Mouse (Mus musculus) hematopoietic stem cell, adult 5-6 weeks (primary cell): ENCODE data around the gene Brd3os. TPM values are rescaled to one million over a fixed set of nuclear protein-coding genes. Genes with fewer than 3 reads are reported as not detected.
A peak's percentile ranks its signal among the peaks of the same experiment; 100 is the strongest.

Experiments
- ATAC-seq, 2 experiments: fragments of 125-278 bp in 1 of 2; replicated peaks in 1 of 2; 2 replicates each; pipeline ENCODE4 v1.8.0; 2016 to 2017; ENCODE audit warnings: inconsistent platforms in 2 of 2, mild to moderate bottlenecking in 2 of 2, moderate number of reproducible peaks in 2 of 2, low read depth in 1 of 2, moderate TSS enrichment in 1 of 2; ENCODE audit not compliant: low FRiP score in 2 of 2, poor library complexity in 2 of 2, severe bottlenecking in 2 of 2, insufficient read depth in 1 of 2, low TSS enrichment in 1 of 2
- total RNA-seq: library from RNA; stranded (forward); fragments of 172-1452, 232-1000 nt; gene quantifications from 2 replicates; pipeline ENCODE4 v1.2.3, GENCODE M21; 2017

The Brd3os gene
- total RNA-seq, 1 experiment from 2014 or later = 2.9 TPM

DNA sequence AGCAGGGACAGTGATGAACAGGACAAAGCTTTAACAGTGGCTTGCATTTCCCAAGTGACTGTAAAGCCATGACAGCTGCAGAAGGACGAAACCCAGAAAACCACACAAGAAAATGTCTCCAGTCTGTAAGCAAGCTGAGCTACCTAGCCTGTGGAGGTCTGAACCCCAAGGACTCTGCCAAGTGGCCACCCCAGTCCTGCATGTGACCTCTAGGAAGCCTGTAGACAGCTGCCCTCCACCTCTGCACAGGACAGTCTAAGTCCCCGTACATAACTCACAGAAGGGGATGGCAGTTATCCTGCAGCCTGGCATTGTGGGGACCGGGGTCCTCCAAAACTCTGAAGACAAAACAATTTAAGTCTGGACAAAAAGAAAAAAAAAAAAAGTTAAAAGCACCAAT lies 3.8 kb downstream of the Brd3os start:
- no peak for ATAC-seq

DNA sequence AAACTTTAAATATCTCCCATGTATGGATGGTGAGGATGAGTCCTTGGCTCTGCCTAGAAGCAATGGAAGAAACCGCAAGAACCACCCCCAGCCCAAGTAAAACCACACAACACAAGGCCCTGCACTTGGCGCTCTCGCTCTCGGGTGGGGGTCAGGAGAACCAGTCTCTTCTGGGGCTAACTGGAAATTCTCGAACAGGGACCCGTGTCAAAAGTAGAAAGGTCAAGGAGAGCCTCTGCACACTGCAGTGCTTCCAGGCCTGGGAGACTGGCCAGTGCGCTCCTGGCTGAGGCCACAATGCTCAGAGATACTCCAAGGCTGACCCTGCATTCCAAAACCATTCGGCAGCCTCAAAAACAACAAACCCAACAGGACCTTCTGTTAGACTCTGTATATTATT lies 4.7 kb downstream of the Brd3os start:
- ATAC-seq = no peak

DNA sequence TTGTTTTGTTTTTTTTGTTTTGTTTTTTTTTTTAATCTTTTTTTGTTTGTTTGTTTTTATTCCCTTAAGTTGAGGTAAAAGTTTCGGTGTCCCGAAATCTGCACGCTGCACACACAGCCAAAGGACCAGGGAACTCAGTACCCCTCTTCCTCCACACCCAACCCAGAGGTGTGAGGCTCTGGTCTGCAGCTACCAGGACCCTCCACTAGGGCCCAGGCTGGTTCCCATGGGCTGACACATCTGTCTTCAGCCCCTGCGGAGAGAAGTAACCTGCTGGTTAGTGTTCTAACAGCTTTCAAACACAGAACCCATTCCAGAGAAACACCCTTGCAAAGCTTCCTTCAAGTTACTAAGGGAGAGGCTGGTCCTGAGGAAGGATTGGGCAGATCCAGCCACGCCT lies 5.7 kb downstream of the Brd3os start:
- ATAC-seq = no peak

DNA sequence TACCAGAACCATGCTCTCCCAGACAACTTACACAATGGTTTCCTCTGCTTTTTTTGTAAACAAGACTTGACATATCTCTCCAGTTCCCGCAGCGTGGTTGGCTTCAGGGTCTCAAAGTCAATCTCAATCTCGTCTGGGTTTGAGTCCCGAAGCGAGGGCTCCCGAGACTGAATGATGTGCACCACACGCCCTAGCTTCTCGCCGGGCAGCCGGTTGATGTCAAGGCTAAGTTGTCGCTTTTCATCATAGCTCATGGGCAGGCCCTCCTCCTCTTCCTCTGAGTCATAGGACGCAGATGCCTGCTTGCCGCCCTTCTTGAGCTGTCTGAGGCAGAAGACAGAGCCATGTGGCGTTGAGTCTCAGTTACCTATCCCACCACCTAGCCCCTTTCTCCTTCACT lies 8.1 kb downstream of the Brd3os start:
- ATAC-seq = no peak

DNA sequence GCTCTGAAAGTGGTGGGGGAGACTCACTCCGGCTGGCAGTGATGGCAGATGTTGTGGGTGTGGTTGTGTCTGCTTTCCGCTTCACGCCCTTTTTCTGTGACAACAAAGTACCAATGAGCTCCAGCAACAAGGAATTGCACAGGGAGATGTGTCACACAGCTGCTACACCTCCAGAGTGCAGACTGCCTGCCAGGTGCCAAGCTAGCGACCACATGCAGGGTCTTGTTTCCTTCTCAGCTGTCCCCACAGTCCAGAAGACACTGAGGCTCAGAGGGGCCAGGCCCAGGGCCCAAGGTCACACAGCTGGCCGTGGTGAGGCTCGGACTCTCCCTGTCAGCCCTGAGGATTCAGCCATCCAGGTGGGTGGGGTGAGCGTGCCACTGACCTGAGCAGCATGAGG lies 17.6 kb downstream of the Brd3os start:
- no peak for ATAC-seq

DNA sequence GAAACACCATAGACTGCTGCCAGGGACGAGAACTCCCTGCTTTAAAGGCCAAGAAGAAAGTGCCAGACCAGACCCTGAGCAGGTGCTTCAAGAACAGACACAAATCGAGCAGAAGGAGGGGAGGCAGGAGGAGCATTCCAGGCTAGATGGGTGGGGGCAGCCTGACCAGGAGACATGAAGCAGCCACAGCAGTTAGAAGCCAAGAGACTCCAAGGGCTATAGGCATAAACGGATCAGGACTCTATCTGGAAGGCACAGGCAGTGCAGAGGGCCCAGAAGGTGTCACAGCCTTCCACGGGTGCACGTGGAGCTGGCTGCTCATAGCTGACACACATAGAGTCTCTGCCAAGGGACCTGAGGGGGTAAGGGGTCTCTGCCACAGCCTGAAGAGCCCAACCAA lies 18.0 kb downstream of the Brd3os start:
- ATAC-seq = no peak

DNA sequence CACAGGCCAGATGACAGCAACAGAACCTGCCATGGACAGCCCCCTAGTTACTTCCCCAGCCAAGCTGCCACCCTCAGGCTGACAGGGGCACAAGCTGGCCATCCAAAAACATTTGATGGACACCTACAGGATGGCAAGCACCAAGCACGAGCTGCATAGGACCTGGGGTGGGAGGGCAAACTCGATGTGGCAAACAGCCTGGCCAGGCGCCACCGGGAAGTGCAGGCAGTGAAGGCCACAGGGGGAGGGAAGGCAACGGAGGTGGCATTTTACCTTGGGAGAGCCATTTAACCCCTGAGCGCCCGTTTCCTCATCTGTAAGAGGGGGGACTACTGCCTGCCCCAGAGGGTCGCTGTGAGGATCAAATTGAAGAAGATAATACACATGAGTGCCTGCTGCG lies 18.5 kb downstream of the Brd3os start:
- ATAC-seq = no peak

DNA sequence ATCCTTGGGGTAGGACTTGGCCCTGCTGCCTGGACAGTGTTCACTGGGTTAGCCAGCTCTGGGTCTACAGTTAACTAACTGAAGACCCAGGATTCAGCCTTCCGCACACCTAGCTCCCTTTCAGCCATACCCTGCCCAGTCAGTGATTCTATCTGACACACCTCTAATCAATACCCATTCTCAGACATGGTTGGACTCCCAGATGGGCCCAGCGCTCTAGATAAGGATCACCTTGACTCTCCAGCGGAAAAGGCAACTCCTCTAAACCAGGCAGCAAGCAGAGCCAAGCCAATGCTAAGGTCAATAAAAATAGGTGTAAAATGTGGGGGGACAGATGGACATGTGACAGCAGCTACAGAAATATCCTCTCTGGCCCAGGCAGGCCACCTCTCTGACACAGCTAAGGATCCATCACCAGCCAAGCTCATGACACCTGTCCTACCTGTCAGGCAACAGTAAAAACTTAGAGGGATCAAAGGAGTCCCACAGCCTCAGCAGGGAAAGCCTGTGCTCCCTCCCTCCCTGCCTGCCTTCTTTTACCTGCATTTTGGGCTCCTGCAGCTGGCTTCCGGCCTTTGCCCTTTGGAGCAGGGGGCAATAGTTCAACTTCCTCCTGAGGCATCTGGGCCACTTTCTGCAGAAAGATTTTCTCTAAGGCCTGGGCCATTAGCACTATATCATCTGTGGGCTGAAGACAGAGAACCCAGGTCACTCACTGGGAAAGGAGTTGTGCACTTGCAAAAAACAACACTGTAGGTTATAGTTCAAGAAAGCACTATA lies 19.9 kb downstream of the Brd3os start:
- ATAC-seq = no peak

DNA sequence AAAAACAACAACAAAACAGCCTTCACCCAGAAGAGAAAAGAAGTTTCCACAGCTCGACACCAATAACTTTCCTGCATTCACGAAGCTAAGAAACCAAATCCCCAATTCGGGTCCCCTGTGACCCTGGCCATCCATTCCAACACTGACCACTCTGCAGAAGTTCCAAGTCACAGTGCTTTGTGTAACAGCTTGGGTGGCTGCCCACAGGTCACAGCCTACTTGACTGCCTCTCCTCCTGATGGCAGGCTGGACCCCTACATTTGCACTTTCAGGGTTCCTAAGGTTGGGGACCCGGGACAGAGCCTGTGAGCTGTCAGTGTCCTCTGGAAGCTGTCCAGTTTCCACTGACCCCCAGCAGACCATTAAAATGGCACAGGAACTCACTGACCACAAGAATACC lies 20.8 kb downstream of the Brd3os start:
- ATAC-seq = no peak

DNA sequence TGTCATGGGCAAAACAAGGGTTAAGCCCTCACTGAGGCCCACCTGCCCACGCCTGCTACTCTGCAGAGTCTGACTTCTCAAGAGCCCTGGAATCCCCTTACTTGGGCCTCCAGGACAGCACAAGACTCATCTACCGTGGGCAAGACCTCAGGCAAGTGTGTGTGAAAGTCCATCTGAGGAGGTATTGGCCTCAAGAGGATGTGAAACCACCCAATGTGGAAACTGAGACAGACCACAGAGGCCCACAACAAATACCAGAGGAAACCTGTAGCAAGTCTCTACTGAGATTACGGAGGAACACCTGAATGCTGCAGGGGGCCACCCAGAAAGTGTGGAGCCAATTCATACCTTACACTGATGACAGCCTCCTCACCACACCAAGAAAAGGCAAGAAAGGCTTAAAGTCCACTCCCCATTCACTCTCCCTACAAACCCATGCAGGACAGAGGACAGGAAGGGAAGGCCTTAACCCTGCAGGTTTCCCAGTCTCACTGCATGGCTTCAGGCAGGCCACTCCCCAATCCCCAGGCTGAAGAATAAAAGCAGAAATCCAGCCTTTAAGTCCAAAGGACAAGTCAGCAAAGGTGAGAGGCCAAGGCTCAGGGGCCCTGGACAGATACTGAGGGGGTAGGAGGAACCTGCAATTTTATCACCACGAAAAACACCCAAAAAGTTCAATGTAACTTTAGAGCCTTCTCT lies 27.3 kb downstream of the Brd3os start:
- ATAC-seq = no peak

DNA sequence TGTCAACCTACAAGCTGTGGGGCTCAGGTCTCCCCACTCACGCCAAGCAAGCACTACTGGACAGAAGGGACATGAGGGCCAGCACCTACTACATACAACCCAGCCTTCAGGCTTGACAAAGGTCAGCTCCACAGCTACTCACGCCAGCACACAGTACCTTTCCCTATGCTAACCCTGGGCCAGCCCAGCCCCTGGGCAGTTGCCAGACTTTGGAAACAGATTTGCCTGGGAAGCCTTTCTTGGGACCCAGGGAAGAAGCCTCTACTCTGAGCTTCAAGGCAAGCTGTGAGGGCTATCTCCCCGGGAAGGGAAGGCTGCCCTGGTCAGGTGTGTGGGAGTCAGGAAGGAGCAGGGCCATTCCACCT lies 27.8 kb downstream of the Brd3os start:
- ATAC-seq = no peak

DNA sequence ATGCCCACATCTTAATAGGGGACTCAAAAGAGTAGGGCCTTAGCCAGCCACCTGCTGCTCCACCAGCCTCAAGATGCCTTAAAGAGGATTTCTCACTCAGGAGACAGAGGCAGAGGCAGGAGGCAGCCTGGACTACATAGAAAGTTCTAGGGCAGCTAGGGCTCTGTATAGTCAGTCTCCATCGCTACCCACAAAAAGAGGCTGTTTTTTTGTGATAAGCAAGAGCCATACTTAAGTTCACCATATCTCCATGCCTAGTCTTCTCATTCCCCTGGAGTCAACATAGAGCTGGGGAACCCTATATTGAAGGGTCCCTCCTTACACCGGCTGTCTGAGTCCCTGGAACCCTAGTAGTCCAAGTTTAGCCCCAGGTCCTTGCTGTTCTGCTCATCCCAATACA lies 28.4 kb downstream of the Brd3os start:
- no peak for ATAC-seq

DNA sequence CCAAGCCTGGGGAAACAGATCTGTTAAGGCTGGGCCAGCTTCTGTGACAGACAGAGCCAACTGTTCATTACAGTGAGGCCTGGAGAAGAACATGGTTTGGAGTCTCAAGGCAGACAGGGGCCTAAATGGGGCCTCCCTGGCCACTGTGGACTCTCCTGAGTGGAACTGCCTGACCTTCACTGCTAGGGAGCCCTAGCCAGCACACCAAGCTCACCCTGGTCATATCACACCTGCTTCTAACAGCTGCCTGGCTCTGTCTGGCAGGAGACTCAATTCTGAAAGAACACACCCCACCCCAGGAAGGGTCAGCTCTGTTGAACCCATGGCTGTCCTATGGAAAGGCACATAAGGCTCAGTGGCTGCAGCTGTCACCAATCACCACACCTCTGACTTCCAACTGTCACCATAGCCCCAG lies 29.1 kb downstream of the Brd3os start:
- no peak for ATAC-seq

DNA sequence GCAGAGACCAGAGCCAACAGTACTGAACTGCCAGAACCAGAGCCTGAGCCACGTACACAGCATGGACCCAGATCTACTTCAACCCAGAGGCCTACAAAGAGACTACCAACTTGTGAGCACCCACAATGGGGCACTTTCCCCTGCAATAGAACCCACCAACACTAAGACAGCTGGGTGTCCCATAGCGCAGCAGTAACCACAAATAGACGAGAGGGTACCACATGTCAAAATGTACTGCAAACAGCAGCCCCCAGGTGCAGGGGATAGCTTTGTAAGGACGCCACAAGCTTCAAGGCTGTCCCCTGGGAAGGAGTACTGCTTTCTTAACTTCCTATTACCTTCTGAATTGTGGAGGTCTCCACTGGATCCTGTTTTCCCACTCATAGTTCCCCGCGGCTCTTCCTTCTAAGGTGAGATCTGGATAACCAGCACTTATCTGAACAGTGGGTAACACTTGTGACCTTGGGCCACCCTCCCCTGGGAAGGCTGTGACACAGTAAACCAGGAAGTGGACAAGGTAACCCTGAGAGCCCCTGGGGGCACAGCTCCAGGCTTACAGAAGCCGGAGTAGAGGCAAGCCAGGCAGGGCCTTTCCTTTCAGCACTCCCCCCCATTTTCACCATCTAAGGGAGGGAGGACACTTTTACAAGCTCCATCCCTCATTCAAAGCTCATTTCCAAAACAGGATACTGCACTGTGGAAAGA lies 31.1 kb downstream of the Brd3os start:
- no peak for ATAC-seq

DNA sequence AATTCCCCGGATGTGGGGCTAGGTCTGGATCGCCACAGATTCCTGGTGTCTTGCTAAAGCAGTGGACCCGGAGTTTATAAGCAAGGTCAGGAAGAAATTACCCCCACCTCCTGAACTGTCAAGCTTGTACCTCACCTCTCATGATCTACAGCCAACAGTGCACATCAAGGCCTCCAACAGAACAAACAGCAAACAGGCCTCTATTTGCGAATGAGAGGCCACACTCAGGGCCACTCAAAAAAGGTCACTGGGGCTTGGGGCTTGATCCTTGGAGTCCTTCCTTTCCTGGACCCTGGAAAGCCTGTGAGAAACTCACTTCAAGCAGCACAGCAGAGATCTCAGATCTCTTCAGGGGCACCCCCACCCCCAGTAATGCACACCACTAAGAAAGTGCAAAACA lies 31.8 kb downstream of the Brd3os start:
- no peak for ATAC-seq

DNA sequence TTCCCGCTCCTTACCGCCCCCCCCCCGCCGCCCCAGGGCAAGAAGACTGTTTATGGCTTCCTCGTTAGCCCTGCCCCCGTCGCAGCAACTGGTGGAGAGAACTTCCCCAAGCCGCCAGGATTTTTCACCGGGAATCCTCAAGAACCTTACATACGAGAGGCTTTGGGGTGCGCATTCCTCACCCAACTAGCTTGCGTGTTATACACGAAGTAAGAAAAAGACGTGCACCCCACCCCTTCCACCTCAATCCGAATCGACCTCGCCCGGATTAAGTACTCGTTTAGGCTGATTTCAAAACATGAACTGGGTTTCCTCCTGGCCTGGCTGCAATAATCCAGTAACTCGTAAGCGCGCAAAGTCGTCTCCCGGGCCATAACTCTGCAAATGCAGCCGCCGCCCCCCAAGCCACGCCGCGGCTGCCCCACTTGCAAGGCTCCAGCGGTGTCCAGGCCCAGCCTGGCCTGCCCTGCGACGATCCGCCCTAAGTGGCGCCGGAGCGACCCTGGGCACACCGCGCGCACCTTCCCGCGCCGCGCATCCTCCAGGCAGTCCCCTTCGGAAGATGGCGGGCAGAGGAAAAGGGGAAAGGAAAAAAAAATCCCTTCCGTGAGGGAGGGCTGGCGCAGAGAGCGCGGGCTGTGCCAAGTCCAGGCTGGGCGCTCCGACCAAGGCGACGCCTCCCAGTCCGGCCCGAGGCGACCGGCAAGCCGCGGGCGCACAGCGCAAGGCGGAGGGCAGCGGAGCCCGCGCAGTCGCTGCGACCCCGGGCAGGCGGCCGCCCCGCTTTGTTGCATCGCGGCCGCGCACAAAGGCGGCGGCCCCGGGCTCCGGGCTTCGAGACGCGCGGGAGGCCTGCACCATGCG lies 32.7 kb downstream of the Brd3os start:
- no peak for ATAC-seq

DNA sequence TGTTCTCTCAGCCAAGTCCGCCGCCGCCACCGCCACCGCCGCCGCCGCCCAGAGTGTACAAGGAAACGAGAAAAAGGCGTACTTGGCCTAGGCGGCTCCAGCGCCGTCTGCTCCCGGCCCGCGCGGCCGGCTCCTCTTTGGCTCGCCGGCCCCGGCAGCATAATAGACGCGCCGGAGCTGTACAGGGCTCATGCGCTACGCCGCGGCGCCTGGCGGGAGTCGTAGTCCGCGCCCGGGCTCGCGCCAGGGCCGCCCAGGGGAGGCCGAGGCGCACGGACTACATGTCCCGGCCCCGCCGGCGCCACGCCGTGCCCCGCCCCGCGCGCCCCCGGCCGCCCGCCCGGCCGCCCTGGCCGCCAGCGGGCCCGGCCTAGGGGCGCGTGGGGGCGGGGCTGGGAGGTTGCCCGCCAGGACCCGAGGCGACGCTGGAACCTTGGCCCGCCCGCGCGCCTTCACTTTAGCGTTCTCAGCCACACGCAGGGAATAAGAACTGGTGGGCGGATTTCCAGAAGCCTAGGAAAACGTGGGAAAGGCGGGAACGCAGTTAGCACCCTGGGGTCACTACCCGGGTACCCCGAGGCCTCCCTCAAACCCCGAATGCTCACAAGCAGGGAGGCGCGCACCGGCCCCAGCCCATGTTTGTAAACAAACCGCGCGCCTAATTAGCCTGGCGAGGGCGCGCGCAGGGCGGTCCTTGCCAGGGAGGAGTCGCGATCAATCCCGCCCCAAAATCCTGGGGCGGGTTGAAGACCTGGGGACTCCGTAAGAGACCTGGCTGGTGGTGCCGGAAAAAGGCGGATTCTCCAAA lies 33.6 kb downstream of the Brd3os start:
- peak; percentile 70 to 77 for ATAC-seq
